Mouse (Mus musculus) gastrocnemius, postnatal 25 days (tissue): ENCODE data around the gene Tigit. TPM values are rescaled to one million over a fixed set of nuclear protein-coding genes. Genes with fewer than 3 reads are reported as not detected.
A peak's percentile ranks its signal among the peaks of the same experiment; 100 is the strongest.

Experiments
- DNase-seq: peaks from one replicate; pipeline ENCODE4 v3.0.0; 2022
- long read RNA-seq, 2 experiments: library from polyadenylated mRNA; stranded (forward); transcript quantifications; one replicate each; pipeline ENCODE4 v2.0.0; 2021
- total RNA-seq, 2 experiments: library from RNA; stranded (reverse); gene quantifications; 1 replicate in 1 of 2; 2 replicates in 1 of 2; pipeline ENCODE4 v1.2.3; 2021

Gene Tigit
- not detected for total RNA-seq
- long read RNA-seq, experiment 1: 0 reads
- long read RNA-seq, experiment 2: 0 reads

DNA sequence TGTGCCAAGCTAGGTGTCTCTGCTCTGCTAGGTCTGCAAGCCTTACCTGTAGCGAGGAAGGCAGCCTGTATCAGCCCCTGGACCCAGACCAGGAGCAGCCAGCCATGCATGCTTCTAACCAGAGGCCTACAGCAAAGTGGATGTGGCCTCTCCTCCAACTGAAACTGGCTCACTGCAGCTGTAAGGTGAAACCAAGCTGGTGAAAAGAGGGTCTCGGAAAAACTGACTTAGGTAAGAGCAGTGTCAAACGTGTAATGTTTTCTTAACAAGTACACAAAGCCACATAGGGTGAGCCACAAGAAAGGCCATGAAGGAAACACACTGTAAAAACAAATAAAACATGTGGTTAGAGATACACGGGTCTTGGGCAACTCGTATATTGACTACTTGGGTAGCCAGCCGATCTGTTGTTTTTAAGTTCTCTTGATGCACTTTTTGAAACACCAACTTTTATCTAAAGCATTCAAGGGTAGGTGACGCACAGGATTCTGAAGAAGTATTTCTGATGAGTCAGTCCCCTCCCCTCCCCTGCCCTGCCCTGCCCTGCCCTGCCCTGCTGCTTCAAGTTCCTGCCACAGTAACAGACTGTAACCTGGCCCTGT is at the start of gene Tigit:
Gene Tigit, minus strand, starts transcription at position 169 of the 602 bp plus-strand sequence.
- no peak for DNase-seq

DNA sequence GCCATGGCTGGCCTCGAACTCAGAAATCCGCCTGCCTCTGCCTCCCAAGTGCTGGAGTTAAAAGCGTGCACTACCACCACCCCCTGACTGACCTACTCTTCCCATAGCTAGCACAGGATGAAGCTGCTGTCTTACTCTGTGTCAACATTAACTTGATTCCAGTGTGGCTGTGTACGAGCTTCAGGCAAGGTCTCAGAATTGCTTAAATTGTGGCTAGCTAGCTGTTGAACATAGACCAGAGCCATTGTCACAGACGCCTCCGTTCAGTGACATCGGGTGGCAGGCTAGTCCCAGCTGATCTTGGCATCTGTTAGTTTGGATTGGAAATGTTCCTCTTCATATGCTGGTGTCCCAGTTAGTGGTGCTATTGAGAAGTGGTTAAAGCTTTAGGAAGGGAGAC is 47.4 kb upstream of the Tigit start:
- no peak for DNase-seq

DNA sequence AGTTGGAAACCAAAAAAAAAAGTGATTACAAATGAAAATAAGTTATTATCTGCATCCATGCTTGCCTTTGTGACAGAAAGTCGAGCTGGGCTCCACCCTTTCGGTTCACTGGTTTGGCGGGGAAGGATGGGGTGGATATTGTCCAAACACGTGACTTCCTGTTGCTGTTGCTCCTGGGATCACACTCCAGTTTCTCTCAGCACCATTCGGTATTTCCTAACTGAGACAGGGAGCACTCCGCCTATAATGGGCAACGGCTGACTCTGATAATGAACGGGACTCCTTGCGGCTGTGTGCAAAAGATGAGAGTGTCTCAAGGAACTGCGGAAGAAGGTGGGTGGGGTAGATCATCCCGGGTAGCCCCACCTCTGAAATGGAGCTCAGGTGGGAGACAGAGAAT is 46.7 kb upstream of the Tigit start:
- DNase-seq: peak; percentile 42

DNA sequence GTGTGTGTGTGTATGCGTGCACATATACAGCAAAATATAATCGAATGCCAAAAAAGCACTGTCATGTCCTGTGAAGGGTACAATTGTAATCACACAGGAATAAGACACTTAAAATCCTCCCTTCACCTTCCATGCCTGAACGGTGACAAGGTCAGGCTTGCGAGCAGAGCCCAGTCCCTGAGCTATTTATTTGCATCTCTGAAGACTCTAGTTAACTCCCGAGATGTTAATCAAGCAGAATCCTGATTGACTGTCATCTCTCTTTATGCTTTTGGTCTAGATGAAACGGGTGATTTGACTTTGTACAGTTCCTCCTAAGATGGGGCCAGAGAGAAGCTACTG is 46.2 kb upstream of the Tigit start:
- DNase-seq: no peak

DNA sequence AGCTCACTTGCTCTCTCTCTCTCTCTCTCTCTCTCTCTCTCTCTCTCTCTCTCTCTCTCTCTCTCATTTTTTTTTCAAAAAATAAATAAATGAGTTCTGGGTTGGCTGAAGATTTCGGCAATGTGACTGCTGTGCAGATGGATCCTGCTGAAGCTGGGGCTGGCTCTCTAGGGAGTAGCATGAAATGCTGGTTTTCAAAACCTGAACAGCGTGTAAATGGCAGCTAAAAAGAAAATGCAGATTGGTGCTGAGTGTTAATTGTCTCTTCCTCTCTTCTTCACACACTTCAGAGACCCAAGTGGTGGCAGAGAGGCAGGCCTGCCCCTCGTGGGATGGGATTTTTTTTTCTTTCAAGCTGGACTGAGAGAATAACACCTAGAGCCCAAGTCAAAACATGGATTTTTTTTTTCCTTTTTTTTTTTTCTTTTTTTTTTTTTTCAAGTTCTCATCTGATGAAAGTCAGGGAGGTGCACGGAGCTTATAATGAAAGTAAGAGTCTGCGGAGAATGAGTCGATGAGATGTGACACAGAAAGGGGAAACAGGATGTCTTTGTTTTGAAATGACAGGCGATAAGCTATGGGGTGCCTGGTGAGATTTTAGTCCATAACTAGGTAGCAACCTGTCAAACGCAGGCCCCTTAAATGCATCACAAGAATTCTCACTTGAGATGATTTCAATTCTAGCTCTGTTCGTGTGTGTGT is 45.6 kb upstream of the Tigit start:
- no peak for DNase-seq

DNA sequence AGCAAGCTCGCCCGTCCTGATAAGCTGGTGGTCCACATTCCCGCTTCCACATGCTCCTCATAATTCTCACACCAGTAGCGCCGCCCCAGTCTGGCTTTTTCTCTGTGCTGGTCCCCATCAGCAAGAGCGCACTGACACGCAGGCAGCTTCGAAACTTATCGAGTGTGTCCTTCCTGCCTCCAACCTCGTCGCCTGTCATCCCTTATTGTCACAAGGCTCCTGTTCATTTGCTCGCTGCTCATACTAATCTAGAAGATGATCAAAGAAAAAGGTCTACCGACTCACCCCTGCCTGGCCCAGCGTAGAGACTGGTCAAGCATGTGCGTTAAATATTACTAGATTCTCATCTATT is 45.1 kb upstream of the Tigit start:
- no peak for DNase-seq

DNA sequence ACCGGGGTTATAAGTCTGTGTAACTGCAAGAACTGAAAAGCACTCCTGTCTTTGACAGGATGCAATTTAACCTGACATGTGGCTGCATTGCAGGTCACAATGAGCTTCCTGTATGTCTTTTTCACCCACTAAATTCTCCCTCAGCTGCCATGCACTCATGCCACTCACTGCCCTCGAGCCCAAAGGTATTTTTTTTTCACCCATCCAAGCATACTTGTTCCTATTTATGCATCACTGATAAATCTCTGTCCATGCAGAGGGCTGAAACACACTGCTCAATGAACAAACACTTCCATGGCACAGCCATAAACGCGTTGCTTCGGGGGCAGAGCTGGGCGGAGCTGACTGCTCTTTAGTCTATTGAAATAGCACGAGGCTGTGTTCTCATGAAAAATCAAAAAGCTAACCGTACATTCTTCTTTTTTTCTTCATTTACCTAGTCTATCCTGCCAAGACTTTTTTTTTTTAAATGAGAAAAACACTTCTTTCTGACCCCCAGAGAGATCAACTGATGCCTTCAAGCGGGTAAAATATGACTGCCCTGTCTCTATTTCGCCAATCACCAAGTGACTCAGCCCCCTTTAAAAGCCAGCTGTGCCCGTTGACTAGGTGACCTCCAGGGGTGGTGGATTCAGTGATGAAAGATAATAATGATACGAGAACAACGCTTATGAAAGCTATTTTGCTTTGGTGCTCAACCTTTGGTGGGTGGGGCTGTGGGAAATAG is 44.6 kb upstream of the Tigit start:
- no peak for DNase-seq

DNA sequence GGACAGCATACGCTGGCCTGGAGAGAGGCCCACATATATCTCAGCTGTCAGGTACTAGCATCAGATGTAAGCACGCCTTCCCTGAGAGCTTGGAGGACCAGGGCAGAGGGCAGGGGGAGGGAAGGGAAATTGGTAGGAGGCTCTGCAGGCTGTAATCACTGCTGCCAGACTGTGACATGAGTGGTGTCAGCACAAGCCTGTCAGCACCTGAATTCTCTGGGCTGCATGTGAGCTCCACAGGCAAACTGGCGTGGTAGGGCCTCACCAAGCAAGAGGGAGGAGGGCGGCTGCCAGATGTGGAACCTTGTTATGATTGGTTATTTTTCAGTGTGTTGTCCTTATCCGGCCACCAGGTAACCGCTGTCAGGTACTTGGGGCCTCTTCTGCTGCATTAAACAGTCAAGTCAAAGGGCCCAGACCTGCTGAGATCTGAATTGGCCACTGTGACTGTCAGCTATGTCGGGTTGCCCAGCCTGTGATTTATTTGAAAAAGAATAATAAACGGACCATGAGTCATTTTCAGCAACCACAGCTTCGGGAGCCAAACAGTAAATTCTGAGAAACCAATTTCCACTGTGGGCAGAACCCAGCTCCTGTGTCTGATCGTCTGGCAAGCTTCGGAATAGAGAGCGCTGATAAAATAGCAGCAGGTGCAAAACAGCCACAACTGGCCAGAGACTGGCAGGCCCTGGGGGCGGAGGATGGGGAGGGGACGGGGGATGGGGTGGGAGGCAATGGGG is 38.0 kb upstream of the Tigit start:
- no peak for DNase-seq

DNA sequence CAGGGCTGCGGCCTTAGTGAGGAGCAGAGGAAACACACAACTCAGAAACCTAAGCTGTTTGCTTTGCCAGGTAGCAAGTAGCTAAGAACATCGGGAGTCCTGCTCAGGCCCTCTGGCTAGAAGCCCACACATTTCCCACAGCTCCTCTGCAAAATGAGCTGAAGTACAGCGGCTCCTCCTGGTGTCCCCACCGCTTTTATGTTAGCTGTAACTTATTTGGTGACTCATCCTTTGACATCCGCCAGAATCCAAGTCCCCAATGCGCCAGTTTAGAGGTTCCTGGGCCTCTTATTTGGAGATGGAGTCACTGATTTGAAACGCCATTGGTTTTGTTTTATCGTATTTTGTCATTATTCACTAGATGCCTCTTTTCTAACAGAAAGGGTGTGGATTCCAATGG is 36.6 kb upstream of the Tigit start:
- DNase-seq: no peak

DNA sequence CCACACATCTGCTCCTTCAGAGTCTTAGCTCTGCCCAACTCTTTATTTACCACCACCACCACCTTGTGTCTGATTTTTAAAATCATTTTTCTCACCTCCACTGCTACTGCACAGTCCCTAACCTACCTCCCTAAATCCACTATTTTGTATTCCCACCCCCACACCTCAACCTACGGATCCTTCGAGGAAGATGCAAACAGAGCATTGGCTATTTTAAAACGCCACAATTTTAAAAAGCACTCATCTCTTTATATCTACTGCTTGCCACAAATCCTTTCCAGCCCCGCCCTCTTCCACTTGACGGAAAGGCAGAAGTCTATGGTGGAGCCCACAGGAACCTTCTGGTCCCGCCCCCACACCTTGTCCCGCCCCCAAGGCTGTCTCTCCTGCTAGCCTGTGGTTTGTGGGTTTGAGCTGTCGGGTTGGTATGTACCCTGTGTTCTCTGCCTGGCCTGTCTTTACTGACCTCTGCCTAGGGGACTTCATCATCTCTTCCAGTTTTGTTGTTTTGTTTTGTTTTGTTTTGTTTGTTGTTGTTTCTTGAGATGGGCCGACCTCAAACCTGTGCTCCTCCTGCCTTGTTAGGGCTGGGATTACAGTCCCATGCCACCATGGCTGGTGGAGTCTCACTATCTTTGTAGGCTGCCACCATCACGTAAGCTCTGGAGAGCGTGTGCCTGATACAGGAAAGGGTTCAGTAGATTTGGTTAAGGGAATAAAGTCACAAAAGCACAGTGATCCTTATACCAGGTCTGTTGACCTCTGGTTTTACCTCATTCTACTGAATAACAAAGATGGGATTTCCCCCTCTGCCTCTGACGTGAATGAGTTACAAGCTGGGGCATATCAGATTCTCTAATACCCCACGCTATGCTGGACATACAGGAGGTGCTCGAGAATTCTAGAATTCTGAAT is 35.0 kb upstream of the Tigit start:
- no peak for DNase-seq

DNA sequence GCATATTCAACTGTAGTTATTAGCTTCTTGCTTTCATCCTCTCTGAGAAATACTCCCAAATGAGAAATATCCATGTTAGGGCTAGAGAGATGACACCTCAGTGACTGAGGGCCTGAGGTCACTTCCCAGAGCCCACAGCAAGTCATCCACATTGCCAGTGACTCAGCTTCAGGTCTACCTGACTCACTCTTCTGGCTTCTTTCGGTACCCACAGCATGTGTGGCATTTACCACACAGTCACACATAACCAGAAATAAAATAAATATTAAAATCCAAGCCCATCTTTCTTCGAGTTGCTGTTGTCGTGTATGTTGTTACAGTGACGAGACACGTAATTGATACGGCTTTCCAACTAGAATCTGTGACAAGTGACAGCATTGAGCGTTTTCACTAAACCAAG is 33.8 kb upstream of the Tigit start:
- DNase-seq: no peak

DNA sequence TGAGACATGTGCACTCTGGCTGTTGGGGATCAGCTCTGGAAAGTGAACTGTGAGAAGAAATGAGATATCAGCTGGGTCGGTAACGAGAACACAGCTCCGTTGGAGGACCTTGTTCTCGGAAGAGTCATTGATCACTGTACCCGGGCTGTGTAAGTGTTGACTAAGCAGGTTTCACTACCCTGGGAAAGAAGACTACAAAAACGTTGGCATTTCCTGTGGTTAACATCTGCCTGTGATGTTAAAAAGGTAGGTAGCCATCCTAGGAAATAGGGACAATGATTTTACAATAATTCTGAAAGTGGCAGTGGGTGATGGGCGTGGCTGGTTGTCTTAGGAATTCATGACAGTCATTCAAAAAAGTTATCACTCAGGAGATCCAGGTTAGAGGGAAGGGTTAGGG is 31.9 kb upstream of the Tigit start:
- no peak for DNase-seq

DNA sequence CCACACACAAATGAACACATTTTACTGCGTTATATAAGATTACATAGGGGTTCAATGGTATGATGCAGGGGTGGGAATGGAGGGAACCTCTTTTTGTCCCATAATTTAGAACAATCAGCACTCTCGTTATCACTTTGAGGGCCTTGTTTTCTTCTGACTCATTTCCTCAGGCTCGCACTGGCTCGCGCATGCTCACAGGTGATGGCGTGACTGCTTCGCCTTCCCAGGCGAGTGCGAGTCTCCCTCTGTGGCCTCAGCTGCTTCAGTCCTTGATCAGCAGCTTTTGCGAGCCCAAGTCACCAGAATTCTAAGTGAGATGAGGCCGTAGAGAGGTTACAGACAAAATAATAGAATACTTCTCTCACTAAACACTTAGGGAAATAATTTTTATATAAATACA is 30.2 kb upstream of the Tigit start:
- DNase-seq: no peak

DNA sequence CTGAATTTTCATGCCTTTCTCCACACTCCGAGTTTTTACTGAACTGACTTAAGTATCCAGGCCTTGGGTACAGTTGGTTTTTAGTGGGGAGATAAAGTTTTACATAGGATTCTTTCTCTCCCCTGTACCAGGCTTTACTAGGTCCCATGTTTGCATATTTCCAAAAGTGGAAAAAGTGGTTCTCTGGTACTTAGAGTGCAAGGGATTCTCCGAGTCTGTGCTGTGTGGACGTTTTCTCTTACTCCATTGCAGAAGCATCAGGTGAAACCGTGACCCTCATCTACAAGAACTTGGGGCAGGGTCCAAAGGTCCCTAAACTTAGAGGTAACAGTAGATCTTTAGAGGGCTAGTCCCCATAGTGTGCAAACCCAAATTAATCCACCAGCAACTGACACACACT is 28.7 kb upstream of the Tigit start:
- no peak for DNase-seq

DNA sequence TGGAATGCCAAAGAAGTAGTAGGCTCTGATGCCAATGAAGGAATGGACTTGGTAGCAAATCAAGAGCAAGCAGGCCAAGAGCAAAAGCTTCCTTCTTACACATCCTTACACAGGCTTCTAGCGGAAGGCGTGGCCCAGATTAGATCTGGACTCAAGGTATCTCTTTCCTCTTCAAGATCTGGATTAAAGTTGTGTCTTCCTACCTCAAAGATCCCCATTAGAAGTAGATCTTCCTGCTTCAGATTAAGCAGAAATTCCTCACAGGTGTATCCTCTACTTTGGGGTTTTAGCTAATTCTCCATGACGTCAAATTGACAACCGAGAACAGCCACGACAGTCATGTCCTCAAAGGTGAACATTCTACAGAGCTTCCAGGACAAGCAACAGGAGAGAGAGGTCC is 27.8 kb upstream of the Tigit start:
- DNase-seq: no peak

DNA sequence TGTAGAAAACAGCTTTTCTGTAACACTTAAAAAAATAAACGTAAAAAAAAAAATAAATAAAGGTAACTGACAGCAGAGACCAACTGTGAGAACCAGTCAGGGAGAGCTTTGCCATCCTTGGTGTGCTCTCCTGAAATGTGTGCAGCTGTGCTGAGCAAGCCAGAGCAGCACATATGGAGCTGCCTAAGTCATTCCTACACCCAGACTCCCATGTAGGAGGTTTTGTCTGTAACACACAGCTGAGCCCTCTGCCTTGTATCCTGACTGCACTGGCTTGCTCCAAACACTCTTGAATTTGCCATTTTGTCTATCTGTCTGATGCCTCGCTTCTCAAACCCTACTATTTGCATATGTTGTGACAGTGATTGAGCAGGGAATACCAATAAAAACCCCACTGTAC is 27.0 kb upstream of the Tigit start:
- DNase-seq: no peak

DNA sequence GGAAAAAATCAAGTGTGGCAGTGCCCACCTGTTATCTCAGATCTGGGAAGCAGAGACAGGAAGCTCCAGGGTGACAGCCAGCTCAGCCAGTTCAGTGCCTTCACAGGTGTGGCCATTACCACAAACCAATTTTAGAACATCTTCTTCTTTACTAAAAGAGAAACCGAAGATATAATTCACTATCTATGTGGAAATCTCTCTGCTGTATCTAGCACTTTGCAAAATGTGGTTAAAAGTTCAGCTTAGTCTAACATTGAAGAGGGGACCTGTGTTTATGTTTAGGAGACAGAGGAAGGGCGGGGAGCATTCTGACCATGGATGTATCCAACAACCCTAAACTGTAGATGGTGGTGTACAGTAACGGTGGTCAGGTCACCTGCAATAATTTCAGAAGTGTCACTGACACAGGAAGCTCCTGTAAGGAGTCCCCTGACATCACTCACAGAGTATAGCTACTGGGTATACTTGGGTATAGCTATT is 26.3 kb upstream of the Tigit start:
- DNase-seq: no peak

DNA sequence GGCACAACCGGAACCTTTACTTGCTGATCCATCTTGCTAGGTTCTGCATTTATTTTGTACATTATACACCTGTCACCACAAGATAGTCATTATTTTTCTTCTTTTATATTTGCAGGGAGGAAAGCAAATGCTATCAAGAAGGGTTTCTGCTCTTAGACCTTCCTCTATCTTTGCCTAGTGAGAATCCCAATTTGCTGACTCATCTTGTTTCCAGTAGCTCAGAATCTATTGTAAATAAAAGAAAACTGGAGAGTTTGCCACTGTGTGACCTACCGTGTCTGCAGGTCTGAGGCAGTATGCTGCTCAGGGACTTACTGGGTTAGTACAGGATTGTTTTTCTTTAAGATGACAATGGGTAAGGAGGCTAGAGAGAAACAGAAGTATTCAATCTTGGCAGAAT is 24.0 kb upstream of the Tigit start:
- no peak for DNase-seq

DNA sequence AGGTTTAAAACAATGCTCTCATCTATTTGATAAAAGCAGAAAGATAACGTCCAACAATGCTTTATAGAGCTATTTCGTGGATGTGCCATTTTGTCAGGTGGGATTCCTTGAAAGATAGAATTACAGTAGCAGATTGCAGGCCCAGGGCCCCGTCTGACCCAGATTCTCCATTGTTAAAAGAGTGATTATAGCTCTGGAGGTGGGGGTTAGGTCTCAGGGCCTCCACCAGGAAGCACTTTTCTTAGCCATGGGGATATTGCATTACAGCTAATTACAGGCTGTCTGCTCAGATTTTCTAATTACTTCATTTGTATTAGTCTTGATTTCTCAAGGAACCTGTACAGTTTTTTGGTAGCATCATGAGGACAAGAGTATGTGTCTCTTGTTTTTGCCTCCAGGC is 10.5 kb upstream of the Tigit start:
- no peak for DNase-seq

DNA sequence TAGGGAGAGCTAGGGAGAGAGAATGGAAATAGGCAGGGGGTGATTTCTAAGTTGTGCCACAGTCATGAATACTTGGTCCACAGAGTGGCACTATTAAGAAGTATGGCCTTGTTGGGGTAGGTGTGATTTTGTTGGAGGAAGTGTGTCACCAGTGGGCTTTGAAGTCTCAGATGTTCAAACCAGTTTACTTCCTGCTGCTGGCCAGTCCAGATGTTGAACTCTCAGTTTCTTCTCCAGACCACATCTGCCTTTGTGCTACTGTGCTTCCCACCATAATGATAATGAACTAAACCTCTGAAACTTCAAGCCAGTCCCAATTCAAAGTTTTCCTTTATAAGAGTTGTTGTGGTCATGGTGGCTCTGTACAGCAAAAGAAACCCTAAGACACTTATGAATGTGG is 8.8 kb upstream of the Tigit start:
- no peak for DNase-seq

DNA sequence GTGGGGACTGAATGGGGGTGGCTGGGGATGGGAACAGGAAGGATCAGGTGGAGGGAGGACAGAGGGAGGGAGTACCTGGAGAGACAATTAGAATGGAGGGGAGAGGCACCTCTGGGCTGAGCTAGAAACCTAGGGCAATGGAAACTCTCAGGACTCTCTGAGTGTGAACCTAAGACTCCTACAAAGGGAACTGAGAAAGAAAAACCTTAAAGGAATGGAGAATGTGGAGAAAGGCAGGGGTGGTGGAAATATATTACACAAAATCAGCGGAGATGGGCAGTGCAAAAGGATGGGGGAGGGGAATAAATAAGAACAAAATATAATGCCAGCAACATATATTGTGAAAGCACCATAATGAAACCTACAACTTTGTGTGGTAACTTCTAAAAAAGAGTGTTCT is 8.0 kb upstream of the Tigit start:
- no peak for DNase-seq

DNA sequence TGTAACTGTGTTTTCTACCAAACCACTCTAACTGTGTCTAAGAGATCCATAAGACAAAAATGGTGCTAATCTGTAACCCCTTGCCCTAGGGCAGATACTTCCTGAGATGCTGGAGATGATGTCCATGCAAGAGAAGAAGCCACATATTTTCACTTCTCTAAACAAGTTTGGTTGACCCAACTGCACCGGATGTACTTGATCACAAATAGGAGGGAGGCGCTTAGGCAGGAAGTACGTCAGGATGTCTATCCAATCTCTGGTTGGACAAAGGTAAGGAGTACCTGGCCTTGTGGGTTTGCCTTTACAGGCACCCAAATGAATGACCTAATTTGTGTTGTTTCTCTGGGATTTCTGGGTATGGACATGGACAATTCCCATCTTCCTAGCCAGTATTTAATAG is 4.3 kb upstream of the Tigit start:
- no peak for DNase-seq
